Mouse (Mus musculus) neural tube, embryonic 11.5 days (tissue): Measurements from ENCODE around the gene Furin. TPM values are rescaled to one million over a fixed set of nuclear protein-coding genes. Genes with fewer than 3 reads are reported as not detected.
A peak's percentile ranks its signal among the peaks of the same experiment; 100 is the strongest.

ENCODE experiments used
- ATAC-seq: fragments of 200-750 bp; cut with Nextera tagmentation; 2 replicates; pipeline ENCODE4 v1.8.0; 2017; ENCODE audit warnings: moderate number of reproducible peaks, mild to moderate bottlenecking, moderate TSS enrichment, moderate library complexity; ENCODE audit not compliant: insufficient read depth, low FRiP score, low TSS enrichment
- DNase-seq: peaks from one replicate; pipeline ENCODE4 v3.0.0-alpha.2; 2015; ENCODE audit warnings: low spot score
- H3K27ac ChIP-seq: fragments of 300-500 bp; sonication (generic); 2 replicates; pipeline ENCODE4 v1.5.1; 2014; ENCODE audit warnings: low read depth, mild to moderate bottlenecking, low read length
- H3K27me3 ChIP-seq: fragments of 300-500 bp; sonication (generic); 2 replicates; pipeline ENCODE4 v1.6.1; 2014; ENCODE audit warnings: mild to moderate bottlenecking, low read length, mixed read lengths; ENCODE audit not compliant: control insufficient read depth, insufficient read depth
- H3K36me3 ChIP-seq: fragments of 300-500 bp; sonication (generic); 2 replicates; pipeline ENCODE4 v1.6.1; 2014; ENCODE audit warnings: mild to moderate bottlenecking, low read length, moderate library complexity, mixed read lengths; ENCODE audit not compliant: control insufficient read depth, insufficient read depth
- H3K4me1 ChIP-seq: fragments of 300-500 bp; sonication (generic); 2 replicates; pipeline ENCODE4 v1.6.1; 2014; ENCODE audit warnings: low read length, mixed read lengths; ENCODE audit not compliant: control insufficient read depth, insufficient read depth
- H3K4me2 ChIP-seq: fragments of 300-500 bp; sonication (generic); 2 replicates; pipeline ENCODE4 v1.6.1; 2014; ENCODE audit warnings: low read depth, mild to moderate bottlenecking, moderate library complexity
- H3K4me3 ChIP-seq: fragments of 300-500 bp; sonication (generic); 2 replicates; pipeline ENCODE4 v1.5.1; 2014; ENCODE audit warnings: low read depth, low read length
- H3K9ac ChIP-seq: fragments of 300-500 bp; sonication (generic); 2 replicates; pipeline ENCODE4 v1.6.1; 2014; ENCODE audit warnings: mild to moderate bottlenecking, low read length
- H3K9me3 ChIP-seq: fragments of 300-500 bp; sonication (generic); 2 replicates; pipeline ENCODE4 v1.6.1; 2016; ENCODE audit warnings: low read length; ENCODE audit not compliant: control insufficient read depth
- WGBS: fragments of 180-500 bp; shearing (Covaris S2); extraction: QIAGEN DNeasy Blood & Tissue Kit; methylation state at CpG from one replicate; pipeline ENCODE4 v1.1.7; 2014; 5-methylcytosine and 5-hydroxymethylcytosine counted together
- polyA plus RNA-seq: library from polyadenylated mRNA; unstranded; fragments of >200 nt; fragmentation: Nextera tagmentation; extraction: Ambion mirVana; gene quantifications from 2 replicates; pipeline ENCODE4 v1.2.1, GENCODE M21; 2014

Gene Furin
- polyA plus RNA-seq, 1 experiment from 2014 or later = 4.9 TPM

GRCm38 (mm10) chr7:80374280-80374679, 31.0 kb downstream of the Furin start:
- Histone ChIP-seq H3K27me3 (no peaks in the 10 kb centered on the region), H3K27ac (no peak overlapping the region), H3K9me3 (no peaks in the 10 kb centered on the region), H3K36me3 (no peaks in the 10 kb centered on the region), H3K9ac (no peak overlapping the region), H3K4me1 (peaks cover 11% of the 10 kb centered on the region; the same call in 1 of the 2 replicates), H3K4me2 (no peak overlapping the region), H3K4me3 (no peak overlapping the region)
- WGBS = 71% methylated on average over 3 of the region's 3 CpGs
- DNase-seq (no peak), ATAC-seq (no peak)

GRCm38 (mm10) chr7:80373850-80374249, 31.4 kb downstream of the Furin start:
- Histone ChIP-seq H3K9ac (no peak overlapping the region), H3K27ac (no peak overlapping the region), H3K4me2 (no peak overlapping the region), H3K36me3 (no peaks in the 10 kb centered on the region), H3K4me3 (no peak overlapping the region), H3K4me1 (peaks cover 11% of the 10 kb centered on the region; the same call in 1 of the 2 replicates), H3K27me3 (no peaks in the 10 kb centered on the region), H3K9me3 (no peaks in the 10 kb centered on the region)
- 85% methylated on average over 12 of the region's 12 CpGs for WGBS
- no peak for DNase-seq
- ATAC-seq = no peak

- peaks cover 11% of the 10 kb centered on the region; the same call in 1 of the 2 replicates for H3K4me1 ChIP-seq
- DNase-seq (no peak), ATAC-seq (no peak)
- no peaks in the 10 kb centered on the region for H3K27me3 ChIP-seq
- 0 out of 2 replicates have a peak, but pooled peaks cover 2% of the 10 kb centered on the region for H3K36me3 ChIP-seq
- H3K9ac ChIP-seq = no peak overlapping the region
- H3K27ac ChIP-seq = no peak overlapping the region
- H3K4me2 ChIP-seq = no peak overlapping the region
- H3K4me3 ChIP-seq = no peak overlapping the region
- WGBS = 87% methylated on average over 4 of the region's 4 CpGs
- no peaks in the 10 kb centered on the region for H3K9me3 ChIP-seq
Observed at GRCm38 (mm10) chr7:80373352-80373751, 31.9 kb downstream of the Furin start.

- DNase-seq (no peak), ATAC-seq (no peak)
- H3K4me1 ChIP-seq = peaks cover 11% of the 10 kb centered on the region; the same call in 1 of the 2 replicates
- H3K4me2 ChIP-seq = no peak overlapping the region
- H3K27ac ChIP-seq = no peak overlapping the region
- H3K27me3 ChIP-seq = no peaks in the 10 kb centered on the region
- H3K9me3 ChIP-seq = no peaks in the 10 kb centered on the region
- 73% methylated on average over 2 of the region's 2 CpGs for WGBS
- 0 out of 2 replicates have a peak, but pooled peaks cover 2% of the 10 kb centered on the region for H3K36me3 ChIP-seq
- no peak overlapping the region for H3K4me3 ChIP-seq
- no peak overlapping the region for H3K9ac ChIP-seq
Observed at GRCm38 (mm10) chr7:80372667-80373066, 32.6 kb downstream of the Furin start.

GRCm38 (mm10) chr7:80372166-80372565, 33.1 kb downstream of the Furin start:
- Histone ChIP-seq H3K9ac (no peak overlapping the region), H3K27me3 (no peaks in the 10 kb centered on the region), H3K4me2 (no peak overlapping the region), H3K27ac (no peak overlapping the region), H3K4me1 (peaks cover 11% of the 10 kb centered on the region; the same call in 1 of the 2 replicates), H3K9me3 (no peaks in the 10 kb centered on the region), H3K36me3 (peaks cover 5% of the 10 kb centered on the region; the same call in 1 of the 2 replicates), H3K4me3 (no peak overlapping the region)
- no peak for ATAC-seq
- DNase-seq = no peak
- 95% methylated on average over 3 of the region's 3 CpGs for WGBS

DNA sequence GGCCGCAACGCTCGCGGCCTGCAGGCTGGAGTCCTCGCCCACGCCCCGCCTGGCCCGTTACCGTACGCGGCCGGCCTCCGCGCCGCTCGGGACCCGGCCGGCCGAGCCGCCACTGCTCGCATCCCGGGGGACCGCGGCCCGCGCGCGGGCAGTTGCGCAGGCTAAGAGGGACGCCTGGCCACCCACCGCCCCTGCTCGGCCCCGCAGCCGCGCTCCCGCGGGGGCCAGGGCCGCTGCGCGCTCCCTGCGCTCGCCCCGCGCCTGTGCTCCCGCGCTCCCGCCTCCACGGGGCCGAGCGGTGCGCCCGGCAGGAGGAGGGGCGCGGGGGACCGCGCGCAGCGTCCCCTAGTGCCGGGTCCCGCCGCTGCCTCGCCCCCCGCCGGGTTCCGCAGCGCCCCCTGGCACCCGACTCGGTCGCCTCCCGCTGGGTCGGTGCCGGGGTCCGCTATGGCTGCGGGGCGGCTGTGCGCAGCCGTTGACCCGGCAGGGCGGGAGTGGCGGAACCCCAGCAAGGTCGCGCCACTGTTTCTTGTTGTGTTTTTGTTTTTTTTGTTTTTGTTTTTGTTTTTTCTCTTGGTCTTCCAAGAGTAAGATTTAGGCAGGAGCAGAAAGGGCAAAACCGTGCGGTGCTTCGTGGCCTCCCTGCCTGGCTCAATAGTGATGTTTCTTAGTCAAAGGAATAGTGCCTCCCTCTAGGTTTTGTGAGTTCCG, 34.0 kb downstream of the Furin start, which contains the start of gene Man2a2:
Man2a2 (minus strand) TSS at position 335 of the 711 bp plus-strand sequence.
- peak; percentile 78 for ATAC-seq
- no peaks in the 10 kb centered on the region for H3K9me3 ChIP-seq
- H3K36me3 ChIP-seq = peaks cover 11% of the 10 kb centered on the region; the same call in 1 of the 2 replicates
- H3K4me2 ChIP-seq = peak within 1 kb of the TSS; percentile 81
- H3K4me3 ChIP-seq = peak within 1 kb of the TSS; percentile 89
- H3K4me1 ChIP-seq = peaks cover 11% of the 10 kb centered on the region; the same call in 1 of the 2 replicates
- DNase-seq = peak; percentile 86
- H3K27me3 ChIP-seq = no peaks in the 10 kb centered on the region
- peak within 1 kb of the TSS; percentile 88 for H3K9ac ChIP-seq
- WGBS = under 1% methylated on average over 55 of the region's 86 CpGs
- 0 out of 2 replicates have a peak within 1 kb of the TSS, but pooled peaks have one; percentile 39 for H3K27ac ChIP-seq

GRCm38 (mm10) chr7:80370649-80371040, 34.6 kb downstream of the Furin start:
- DNase-seq (peak; percentile 69), ATAC-seq (peak; percentile 56)
- Histone ChIP-seq H3K9me3 (no peaks in the 10 kb centered on the region), H3K27ac (0 out of 2 replicates have a peak overlapping the region, but pooled peaks have one; percentile 39), H3K27me3 (no peaks in the 10 kb centered on the region), H3K4me1 (peaks cover 11% of the 10 kb centered on the region; the same call in 1 of the 2 replicates), H3K9ac (peak overlapping the region; percentile 88), H3K4me3 (peak overlapping the region; percentile 89), H3K36me3 (peaks cover 11% of the 10 kb centered on the region; the same call in 1 of the 2 replicates), H3K4me2 (peak overlapping the region; percentile 81)
- under 1% methylated on average over 29 of the region's 31 CpGs for WGBS

GRCm38 (mm10) chr7:80369967-80370431, 35.2 kb downstream of the Furin start:
- Histone ChIP-seq H3K27ac (no peak overlapping the region), H3K9me3 (no peaks in the 10 kb centered on the region), H3K27me3 (no peaks in the 10 kb centered on the region), H3K4me3 (peak overlapping the region; percentile 89), H3K4me1 (peaks cover 11% of the 10 kb centered on the region; the same call in 1 of the 2 replicates), H3K9ac (peak overlapping the region; percentile 88), H3K4me2 (peak overlapping the region; percentile 81), H3K36me3 (peaks cover 11% of the 10 kb centered on the region; the same call in 1 of the 2 replicates)
- ATAC-seq = no peak
- no peak for DNase-seq
- WGBS = 48% methylated on average over 4 of the region's 4 CpGs
